Mouse (Mus musculus): Measurements from ENCODE around the gene Mast3. TPM values are rescaled to one million over a fixed set of nuclear protein-coding genes. Genes with fewer than 3 reads are reported as not detected.
A peak's percentile ranks its signal among the peaks of the same experiment; 100 is the strongest.

The Mast3 gene
- polyA plus RNA-seq, 1 experiment from 2014 or later = 5.0 TPM

DNA sequence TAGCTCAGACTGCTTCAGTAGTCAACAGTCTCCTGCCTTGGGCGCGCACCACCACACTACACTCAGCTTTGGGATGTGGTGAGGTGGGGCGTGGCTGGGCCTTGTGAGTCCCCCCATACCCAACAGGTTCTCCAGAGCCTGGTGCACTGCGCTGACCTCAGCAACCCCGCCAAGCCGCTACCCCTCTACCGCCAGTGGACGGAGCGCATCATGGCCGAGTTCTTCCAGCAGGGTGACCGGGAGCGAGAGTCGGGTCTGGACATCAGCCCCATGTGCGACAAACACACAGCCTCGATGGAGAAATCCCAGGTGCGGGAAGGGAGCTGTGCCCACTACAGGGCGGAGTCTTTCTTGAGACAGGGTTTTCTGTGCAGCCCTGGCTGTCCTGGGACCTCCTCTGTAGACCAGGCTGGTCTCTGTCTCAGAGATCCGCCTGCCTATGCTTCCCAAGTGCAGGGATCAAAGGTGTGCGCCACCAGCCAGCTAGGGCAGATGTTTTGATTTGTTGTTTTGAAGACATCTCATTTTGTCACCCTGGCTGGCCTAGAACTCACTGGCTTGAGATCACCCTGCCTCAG lies 55.7 kb downstream of the Mast3 start:
- Histone ChIP-seq H3K9me3 (replicated peaks) (no peaks in the 10 kb centered on the region), H3K9ac (no peak overlapping the region), H3K4me2 (no peak overlapping the region), H3K4me1 (replicated peaks) (peaks cover 24% of the 10 kb centered on the region), H3K27ac (no peak overlapping the region), H3K27me3 (peaks cover 64% of the 10 kb centered on the region), H3K4me3 (no peak overlapping the region), H3K36me3 (no peaks in the 10 kb centered on the region)
- no peak for ATAC-seq (replicated peaks; ENCODE audit: insufficient number of reproducible peaks, insufficient read depth, low FRiP score, low read depth)
- WGBS = 75% methylated on average over 19 of the region's 19 CpGs

DNA sequence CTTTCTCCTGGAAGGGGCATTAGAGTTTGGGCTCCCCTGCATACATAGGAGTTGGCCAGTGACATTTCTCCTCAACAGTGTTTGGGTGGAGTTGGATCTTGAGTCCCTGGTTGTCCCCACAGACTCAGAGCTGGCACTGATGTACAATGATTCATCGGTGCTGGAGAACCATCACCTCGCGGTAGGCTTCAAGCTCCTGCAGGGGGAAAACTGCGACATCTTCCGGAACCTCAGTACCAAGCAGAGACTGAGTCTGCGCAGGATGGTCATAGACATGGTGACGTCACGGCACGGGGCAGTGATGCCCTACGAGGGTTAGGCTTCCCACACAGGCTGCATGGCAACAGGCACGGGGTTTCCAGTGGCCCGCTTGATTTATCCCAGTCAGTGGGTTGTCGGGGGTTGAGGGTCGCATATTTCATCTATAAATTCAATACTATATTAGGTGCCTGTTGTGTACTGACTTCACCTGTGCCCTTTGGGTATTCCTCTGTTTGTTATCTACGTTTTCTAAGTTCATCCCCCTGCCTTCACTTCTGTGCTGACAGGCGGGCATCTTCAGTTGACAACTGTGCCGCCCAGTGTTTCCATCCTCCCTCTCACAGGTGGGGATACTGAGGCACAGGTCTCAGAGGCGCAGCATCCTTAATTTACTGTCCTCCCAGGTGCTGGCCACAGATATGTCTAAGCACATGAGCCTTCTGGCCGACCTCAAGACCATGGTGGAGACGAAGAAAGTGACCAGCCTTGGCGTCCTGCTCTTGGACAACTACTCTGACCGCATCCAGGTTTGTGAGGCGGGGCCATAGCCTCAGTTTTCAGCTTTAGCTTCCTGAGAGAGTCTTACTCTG lies 56.4 kb downstream of the Mast3 start:
- no peak overlapping the region for H3K4me3 ChIP-seq
- H3K27me3 ChIP-seq = peaks cover 72% of the 10 kb centered on the region
- H3K4me2 ChIP-seq = no peak overlapping the region
- H3K36me3 ChIP-seq = no peaks in the 10 kb centered on the region
- H3K4me1 ChIP-seq (replicated peaks) = peaks cover 24% of the 10 kb centered on the region
- ATAC-seq (replicated peaks; ENCODE audit: insufficient number of reproducible peaks, insufficient read depth, low FRiP score, low read depth) = no peak
- H3K9ac ChIP-seq = no peak overlapping the region
- 79% methylated on average over 23 of the region's 23 CpGs for WGBS
- no peak overlapping the region for H3K27ac ChIP-seq
- H3K9me3 ChIP-seq (replicated peaks) = no peaks in the 10 kb centered on the region

DNA sequence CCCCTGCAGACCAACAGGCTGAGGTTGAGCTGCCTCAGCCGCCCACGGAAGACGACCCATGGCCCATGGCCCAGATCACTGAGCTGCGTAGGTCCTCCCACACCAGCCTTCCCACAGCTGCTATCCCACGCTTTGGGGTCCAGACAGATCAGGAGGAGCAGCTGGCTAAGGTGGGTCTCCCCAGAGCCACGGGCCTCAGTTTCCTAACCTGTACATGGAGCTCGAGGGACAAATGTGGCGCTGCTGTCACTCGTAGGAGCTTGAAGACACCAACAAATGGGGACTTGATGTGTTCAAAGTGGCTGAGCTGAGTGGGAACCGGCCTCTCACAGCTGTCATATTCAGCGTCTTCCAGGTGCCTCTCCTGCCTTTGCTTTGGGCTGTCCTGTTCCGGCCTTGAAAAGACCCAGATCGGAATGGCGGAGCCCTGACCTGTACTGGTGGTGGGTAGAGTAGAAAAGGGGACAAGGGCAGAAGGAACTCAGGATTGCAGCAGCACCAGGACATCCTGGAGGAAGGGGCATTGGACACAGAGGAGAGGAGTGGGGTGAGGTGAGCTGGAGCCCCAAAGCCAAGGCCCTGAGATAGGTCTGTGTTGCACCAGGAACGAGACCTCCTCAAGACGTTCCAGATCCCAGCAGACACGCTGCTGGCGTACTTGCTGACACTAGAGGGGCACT lies 57.5 kb downstream of the Mast3 start:
- no peak overlapping the region for H3K27ac ChIP-seq
- H3K4me1 ChIP-seq (replicated peaks) = peaks cover 25% of the 10 kb centered on the region
- no peak overlapping the region for H3K4me2 ChIP-seq
- no peaks in the 10 kb centered on the region for H3K9me3 ChIP-seq (replicated peaks)
- ATAC-seq (replicated peaks; ENCODE audit: insufficient number of reproducible peaks, insufficient read depth, low FRiP score, low read depth) = no peak
- H3K9ac ChIP-seq = no peak overlapping the region
- H3K36me3 ChIP-seq = no peaks in the 10 kb centered on the region
- H3K27me3 ChIP-seq = peaks cover 83% of the 10 kb centered on the region
- WGBS = 77% methylated on average over 18 of the region's 18 CpGs
- H3K4me3 ChIP-seq = no peak overlapping the region

DNA sequence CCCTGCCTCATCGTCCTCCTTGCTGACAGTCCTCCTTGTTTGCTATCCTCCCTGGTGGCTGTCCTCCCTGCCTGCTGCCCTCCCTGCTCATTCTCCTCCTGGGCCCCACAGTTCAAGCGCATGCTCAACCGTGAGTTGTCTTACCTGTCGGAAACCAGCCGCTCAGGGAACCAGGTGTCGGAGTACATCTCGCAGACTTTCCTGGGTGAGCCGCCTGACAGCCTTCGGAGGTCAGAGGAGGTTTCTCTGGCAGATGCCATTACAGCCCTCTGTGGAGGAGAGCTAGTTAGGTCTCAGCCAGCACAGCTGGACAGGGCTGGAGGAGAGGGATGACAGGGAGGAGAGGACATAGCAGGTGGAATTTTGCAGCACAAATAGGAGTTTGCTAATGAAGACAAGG lies 58.2 kb downstream of the Mast3 start:
- no peak for ATAC-seq (replicated peaks; ENCODE audit: insufficient number of reproducible peaks, insufficient read depth, low FRiP score, low read depth)
- no peaks in the 10 kb centered on the region for H3K36me3 ChIP-seq
- H3K9me3 ChIP-seq (replicated peaks) = no peaks in the 10 kb centered on the region
- 61% methylated on average over 9 of the region's 9 CpGs for WGBS
- H3K9ac ChIP-seq = no peak overlapping the region
- H3K4me1 ChIP-seq (replicated peaks) = peaks cover 29% of the 10 kb centered on the region
- H3K27me3 ChIP-seq = peaks cover 88% of the 10 kb centered on the region
- no peak overlapping the region for H3K4me2 ChIP-seq
- H3K4me3 ChIP-seq = no peak overlapping the region
- no peak overlapping the region for H3K27ac ChIP-seq

- H3K27me3 ChIP-seq = peaks cover 88% of the 10 kb centered on the region
- no peak overlapping the region for H3K4me3 ChIP-seq
- 51% methylated on average over 19 of the region's 19 CpGs for WGBS
- H3K4me1 ChIP-seq (replicated peaks) = peaks cover 33% of the 10 kb centered on the region
- no peaks in the 10 kb centered on the region for H3K9me3 ChIP-seq (replicated peaks)
- H3K27ac ChIP-seq = no peak overlapping the region
- ATAC-seq (replicated peaks; ENCODE audit: insufficient number of reproducible peaks, insufficient read depth, low FRiP score, low read depth) = no peak
- no peak overlapping the region for H3K9ac ChIP-seq
- no peak overlapping the region for H3K4me2 ChIP-seq
- H3K36me3 ChIP-seq = no peaks in the 10 kb centered on the region
These were observed 59.1 kb downstream of the Mast3 start for GRCm38 (mm10) chr8:70745691-70746220.

- no peaks in the 10 kb centered on the region for H3K9me3 ChIP-seq (replicated peaks)
- H3K4me2 ChIP-seq = peak overlapping the region; percentile 65; the same call in 1 of the 2 replicates
- H3K27me3 ChIP-seq = peaks cover 89% of the 10 kb centered on the region
- WGBS = 47% methylated on average over 11 of the region's 11 CpGs
- no peak for ATAC-seq (replicated peaks; ENCODE audit: insufficient number of reproducible peaks, insufficient read depth, low FRiP score, low read depth)
- H3K36me3 ChIP-seq = no peaks in the 10 kb centered on the region
- no peak overlapping the region for H3K4me3 ChIP-seq
- no peak overlapping the region for H3K9ac ChIP-seq
- peaks cover 33% of the 10 kb centered on the region for H3K4me1 ChIP-seq (replicated peaks)
- no peak overlapping the region for H3K27ac ChIP-seq
These were observed 60.0 kb downstream of the Mast3 start for GRCm38 (mm10) chr8:70744806-70745205.

DNA sequence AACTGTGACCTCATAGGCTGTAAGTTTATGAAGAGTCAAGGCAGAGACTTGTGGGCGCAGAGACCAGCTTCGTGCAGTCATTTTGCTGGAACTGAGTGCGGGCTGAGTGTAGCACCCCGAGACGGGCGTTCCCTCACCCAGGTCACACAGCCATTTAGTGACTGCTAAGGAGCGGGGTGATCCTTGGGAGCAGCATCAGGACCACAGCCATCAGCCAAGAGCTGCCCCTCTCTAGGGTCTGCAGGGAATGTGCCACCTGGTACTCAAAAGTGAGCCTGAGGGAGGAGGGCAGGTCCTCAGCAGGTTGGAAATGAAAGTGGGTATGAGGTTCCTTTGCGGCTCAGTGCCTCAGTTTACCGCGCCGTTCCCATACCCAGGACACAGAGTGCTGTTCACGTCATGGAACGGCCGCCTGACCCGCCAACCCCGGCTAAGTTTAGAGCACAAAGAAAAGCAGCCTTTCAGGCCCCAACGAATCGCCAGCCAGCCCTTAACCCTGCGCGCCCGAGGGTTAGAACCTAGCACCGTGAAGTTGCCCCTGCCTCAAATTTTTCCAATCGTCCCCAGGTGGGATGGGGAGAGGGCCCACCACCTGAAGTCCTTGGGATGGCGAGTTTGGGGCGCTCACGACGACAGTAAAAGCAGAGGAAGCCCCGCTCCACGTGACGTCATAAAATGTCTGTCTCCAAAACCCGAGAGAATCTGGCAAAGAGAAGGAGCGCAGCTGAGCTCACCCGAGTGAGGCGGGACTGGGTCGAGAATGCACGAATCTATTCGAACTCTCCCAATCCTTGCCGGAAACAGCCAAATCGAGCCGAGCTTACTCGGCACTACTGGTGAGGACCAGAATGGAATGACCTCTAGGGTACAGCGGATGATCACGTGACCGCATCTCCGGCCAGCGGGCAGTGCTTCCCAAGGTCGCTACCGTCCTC lies 60.9 kb downstream of the Mast3 start:
- Histone ChIP-seq H3K4me2 (peak overlapping the region; percentile 65), H3K9ac (no peak overlapping the region)
- WGBS = 4% methylated on average over 48 of the region's 48 CpGs

GRCm38 (mm10) chr8:70742981-70743655 lies 61.7 kb downstream of the Mast3 start:
- Histone ChIP-seq H3K27me3 (peaks cover 76% of the 10 kb centered on the region), H3K9me3 (replicated peaks) (no peaks in the 10 kb centered on the region), H3K9ac (no peak overlapping the region), H3K4me3 (peak overlapping the region; percentile 40), H3K36me3 (no peaks in the 10 kb centered on the region), H3K4me2 (peak overlapping the region; percentile 65), H3K27ac (no peak overlapping the region), H3K4me1 (replicated peaks) (peaks cover 33% of the 10 kb centered on the region)
- WGBS = 3% methylated on average over 38 of the region's 38 CpGs
- no peak for ATAC-seq (replicated peaks; ENCODE audit: insufficient number of reproducible peaks, insufficient read depth, low FRiP score, low read depth)

More for the DNA sequence above, 60.9 kb downstream of the Mast3 start:
- Histone ChIP-seq H3K4me1 (replicated peaks) (peaks cover 33% of the 10 kb centered on the region), H3K27me3 (peaks cover 80% of the 10 kb centered on the region), H3K27ac (no peak overlapping the region), H3K9me3 (replicated peaks) (no peaks in the 10 kb centered on the region), H3K4me3 (peak overlapping the region; percentile 40), H3K36me3 (no peaks in the 10 kb centered on the region)
- no peak for ATAC-seq (replicated peaks; ENCODE audit: insufficient number of reproducible peaks, insufficient read depth, low FRiP score, low read depth)

- Histone ChIP-seq H3K27me3 (peaks cover 71% of the 10 kb centered on the region), H3K4me2 (no peak overlapping the region)
- 38% methylated on average over 11 of the region's 11 CpGs for WGBS
These were observed 62.7 kb downstream of the Mast3 start for GRCm38 (mm10) chr8:70742176-70742575.

GRCm38 (mm10) chr8:70741661-70742060 lies 63.2 kb downstream of the Mast3 start:
- 41% methylated on average over 5 of the region's 5 CpGs for WGBS
- Histone ChIP-seq H3K9me3 (replicated peaks) (no peaks in the 10 kb centered on the region), H3K4me3 (no peak overlapping the region), H3K4me1 (replicated peaks) (peaks cover 33% of the 10 kb centered on the region), H3K27ac (no peak overlapping the region), H3K27me3 (peaks cover 68% of the 10 kb centered on the region), H3K9ac (no peak overlapping the region), H3K4me2 (no peak overlapping the region), H3K36me3 (no peaks in the 10 kb centered on the region)
- ATAC-seq (replicated peaks; ENCODE audit: insufficient number of reproducible peaks, insufficient read depth, low FRiP score, low read depth) = no peak

More at GRCm38 (mm10) chr8:70742176-70742575, 62.7 kb downstream of the Mast3 start:
- Histone ChIP-seq H3K36me3 (no peaks in the 10 kb centered on the region), H3K9me3 (replicated peaks) (no peaks in the 10 kb centered on the region), H3K4me1 (replicated peaks) (peaks cover 33% of the 10 kb centered on the region), H3K4me3 (no peak overlapping the region), H3K9ac (no peak overlapping the region), H3K27ac (no peak overlapping the region)
- no peak for ATAC-seq (replicated peaks; ENCODE audit: insufficient number of reproducible peaks, insufficient read depth, low FRiP score, low read depth)
